Mouse (Mus musculus) brain, embryonic 14.5 days (tissue): ENCODE results near the gene Mxra7.

Experiments
- CTCF ChIP-seq: fragments of 200-500 bp; IDR thresholded peaks from 2 replicates; pipeline ENCODE4 v1.5.1; 2012; ENCODE audit warnings: inconsistent platforms, mild to moderate bottlenecking, moderate library complexity, borderline replicate concordance; ENCODE audit not compliant: insufficient read depth, insufficient read length; ENCODE audit errors: extremely low read depth
- POLR2A ChIP-seq: fragments of 200-500 bp; IDR thresholded peaks from 2 replicates; pipeline ENCODE4 v1.6.1; 2012; ENCODE audit warnings: mild to moderate bottlenecking, inconsistent platforms, borderline replicate concordance; ENCODE audit not compliant: poor library complexity, insufficient read depth, insufficient read length, severe bottlenecking; ENCODE audit errors: extremely low read depth

DNA sequence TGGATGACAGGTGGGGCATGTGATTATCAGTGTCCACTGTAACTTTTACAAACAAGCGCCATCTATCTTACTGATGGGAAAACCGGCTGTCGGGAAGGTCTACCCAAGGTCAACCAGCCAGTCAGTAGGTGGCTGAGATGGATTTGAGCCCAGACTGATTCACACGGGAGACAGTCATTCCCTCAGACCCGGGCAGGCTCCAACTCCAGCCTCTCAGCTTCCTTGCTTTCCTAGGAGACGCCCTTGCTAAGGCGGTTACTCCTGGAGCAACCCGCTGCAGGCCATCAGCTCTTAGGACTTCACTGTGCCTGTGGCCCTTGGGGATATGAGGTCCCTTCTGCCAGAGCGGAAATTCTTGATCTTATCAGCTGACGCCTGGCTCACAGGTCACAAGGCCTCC lies 36.6 kb upstream of the Mxra7 start:
- TF ChIP-seq CTCF (no peak), POLR2A (no peak)
